Comparison of ENCODE assay signal across 9 mouse cellular contexts in the genomic region with DNA sequence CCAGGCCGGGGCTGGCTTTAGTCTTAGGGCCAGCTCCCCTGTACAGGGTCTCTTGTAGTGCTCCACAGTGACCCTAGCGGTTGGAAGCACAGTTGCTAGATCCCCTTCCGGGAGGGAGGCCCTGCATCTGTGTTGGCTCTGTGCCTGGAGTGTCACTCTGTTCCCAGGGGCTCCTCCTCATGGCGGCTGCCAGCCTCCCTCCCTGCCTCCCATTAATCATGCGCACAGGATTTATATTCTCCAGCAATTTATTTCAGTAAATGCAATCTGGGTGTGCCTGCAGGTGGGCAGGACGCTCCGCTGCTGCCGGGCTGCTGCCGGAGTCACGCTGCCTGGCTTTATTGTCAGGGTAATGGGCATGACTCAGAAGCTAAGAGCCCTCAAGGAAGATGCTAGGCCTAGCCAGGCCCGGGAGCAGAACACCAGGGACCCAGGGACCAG. TPM values are rescaled to one million over a fixed set of nuclear protein-coding genes. Genes with fewer than 3 reads are reported as not detected.
A peak's percentile ranks its signal among the peaks of the same experiment; 100 is the strongest.
DNase-seq lines count a peak whose midpoint lies in the region; ATAC-seq and TF ChIP-seq lines count a peak whose summit lies in the region.
"Had no signal": no experiment of that assay in that cellular context is flagged by ENCODE, and none has a peak within 500 bp of the region (broad histone marks: within the 10 kb centered on the region; RNA-seq: fewer than 3 reads in every experiment).

No protein-coding gene starts in this region.

- peak; percentile 83 for ATAC-seq in lung, embryonic 16.5 days (ENCODE audit: low read depth)
- no peak for ATAC-seq in activated CD4-positive, CD25-positive, alpha-beta regulatory T cell, adult 4 months

- no peak overlapping the region for H3K4me3 ChIP-seq in gastrocnemius, adult 2 months
- no peak overlapping the region for H3K4me3 ChIP-seq in lung, embryonic 16.5 days (ENCODE audit: low read length)

- no peaks in the 10 kb centered on the region for H3K9me3 ChIP-seq in lung, embryonic 16.5 days (ENCODE audit: control insufficient read depth, low read length)

- TF ChIP-seq CTCF in gastrocnemius, adult 2 months (IDR thresholded peaks at IDR 0.05) = peak; percentile 21; the same call in 1 of the 2 replicates

- H3K9ac ChIP-seq in lung, embryonic 16.5 days (ENCODE audit: low read length) = no peak overlapping the region

- no peak overlapping the region for H3K4me2 ChIP-seq in lung, embryonic 16.5 days (ENCODE audit: low read depth, low read length)

- WGBS in lung, embryonic 16.5 days = 15% methylated on average over 11 of the region's 11 CpGs

- no peaks in the 10 kb centered on the region for H3K36me3 ChIP-seq in lung, embryonic 16.5 days (ENCODE audit: control insufficient read depth, insufficient read depth, low read length)

- no peak overlapping the region for H3K27ac ChIP-seq in gastrocnemius, adult 2 months
- H3K27ac ChIP-seq in lung, embryonic 16.5 days (ENCODE audit: low read length) = no peak overlapping the region

- DNase-seq in gastrocnemius, adult 2 months = peak; percentile 51
- no peak for DNase-seq in gastrocnemius, adult 8-10 months (ENCODE audit: low spot score in 2 of 2)
- DNase-seq in embryo, embryonic 9.5 days (ENCODE audit: extremely low spot score) = peak; percentile 56
- DNase-seq in heart, adult 9 months (ENCODE audit: low spot score in 2 of 2) = peak; percentile 26 to 42
- peak; percentile 24 to 49 for DNase-seq in kidney, postnatal 36 days
- peak; percentile 93 for DNase-seq in retina, postnatal 1 day

- peaks cover 16% of the 10 kb centered on the region for H3K27me3 ChIP-seq in lung, embryonic 16.5 days (ENCODE audit: control insufficient read depth, insufficient read depth, low read depth, low read length)

- peaks cover 9% of the 10 kb centered on the region; the same call in 1 of the 2 replicates for H3K4me1 ChIP-seq in lung, embryonic 16.5 days (replicated peaks; ENCODE audit: control insufficient read depth, insufficient read depth, low read length)

- intact Hi-C loops in gastrocnemius, adult 2 months (cut with DNase I) = no loop called here

RNA-seq across cellular contexts. Expression of a gene that starts 7.2 kb away (rescaled TPM):
- not detected for total RNA-seq in gastrocnemius, adult 2 months (2021)
- total RNA-seq in gastrocnemius, adult 8-10 months (2022) = not detected
- polyA plus RNA-seq in lung, embryonic 16.5 days (2015; fragmentation: Nextera tagmentation; extraction: Ambion mirVana) = 0.09 TPM in 1 of 2 replicates, not detected in the other
- not detected for polyA plus RNA-seq in activated CD4-positive, CD25-positive, alpha-beta regulatory T cell, adult 4 months (2017; shearing (Covaris generic))

RNA-seq across cellular contexts. Expression of a gene that starts 14.5 kb away (rescaled TPM):
- 1 to 10 TPM; 1.8 to 2.3 TPM for total RNA-seq in gastrocnemius, adult 2 months (2021)
- total RNA-seq in gastrocnemius, adult 8-10 months (2022) = 1 to 10 TPM; 1.9 to 2.9 (median 2.4) TPM
- 0.26 and 0.48 TPM in 2 replicates for polyA plus RNA-seq in lung, embryonic 16.5 days (2015; fragmentation: Nextera tagmentation; extraction: Ambion mirVana)
- not detected for polyA plus RNA-seq in activated CD4-positive, CD25-positive, alpha-beta regulatory T cell, adult 4 months (2017; shearing (Covaris generic))
- total RNA-seq: layer of hippocampus, postnatal 25 days had no signal

RNA-seq across cellular contexts. Expression of a gene that starts 19.6 kb away (rescaled TPM):
- not detected for total RNA-seq in gastrocnemius, adult 2 months (2021)
- not detected for total RNA-seq in gastrocnemius, adult 8-10 months (2022)
- polyA plus RNA-seq in lung, embryonic 16.5 days (2015; fragmentation: Nextera tagmentation; extraction: Ambion mirVana) = 0.92 and 0.94 TPM in 2 replicates
- polyA plus RNA-seq in activated CD4-positive, CD25-positive, alpha-beta regulatory T cell, adult 4 months (2017; shearing (Covaris generic)) = under 1 TPM in 1 of 2 experiments, not detected in 1; 0.36 TPM

RNA-seq across cellular contexts. Expression of a gene that starts 28.6 kb away (rescaled TPM):
- total RNA-seq in gastrocnemius, adult 2 months (2021) = not detected
- total RNA-seq in gastrocnemius, adult 8-10 months (2022) = under 1 TPM in 1 of 4 experiments, not detected in 3; 0.13 TPM
- polyA plus RNA-seq in lung, embryonic 16.5 days (2015; fragmentation: Nextera tagmentation; extraction: Ambion mirVana) = 0.43 and 1.4 TPM in 2 replicates
- not detected for polyA plus RNA-seq in activated CD4-positive, CD25-positive, alpha-beta regulatory T cell, adult 4 months (2017; shearing (Covaris generic))
- total RNA-seq: layer of hippocampus, postnatal 25 days had no signal

RNA-seq across cellular contexts. Expression of a gene that starts 37.8 kb away (rescaled TPM):
- total RNA-seq in gastrocnemius, adult 2 months (2021) = 10 to 100 TPM; 53.0 to 57.0 TPM
- total RNA-seq in gastrocnemius, adult 8-10 months (2022) = 10 to 100 TPM; 51.7 to 54.8 (median 53.8) TPM
- polyA plus RNA-seq in lung, embryonic 16.5 days (2015; fragmentation: Nextera tagmentation; extraction: Ambion mirVana) = 141 and 146 TPM in 2 replicates
- 100 to 1,000 TPM; 128 to 155 TPM for polyA plus RNA-seq in activated CD4-positive, CD25-positive, alpha-beta regulatory T cell, adult 4 months (2017; shearing (Covaris generic))

Comparison
In these comparisons a context has a peak if more than half of its experiments do, and no peak if none do; other contexts are left out.
1. DNase-seq: peak in gastrocnemius, adult 2 months (single experiment), embryo, embryonic 9.5 days (single experiment), heart, adult 9 months (2 of 2), kidney, postnatal 36 days (2 of 2) and retina, postnatal 1 day (single experiment); none in gastrocnemius, adult 8-10 months (0 of 2).